Mouse (Mus musculus): ENCODE data around the gene Myo6. TPM values are rescaled to one million over a fixed set of nuclear protein-coding genes. Genes with fewer than 3 reads are reported as not detected.

The Myo6 gene
- total RNA-seq, 2 experiments from 2014 or later, result 0.72 to 4.9 TPM

DNA sequence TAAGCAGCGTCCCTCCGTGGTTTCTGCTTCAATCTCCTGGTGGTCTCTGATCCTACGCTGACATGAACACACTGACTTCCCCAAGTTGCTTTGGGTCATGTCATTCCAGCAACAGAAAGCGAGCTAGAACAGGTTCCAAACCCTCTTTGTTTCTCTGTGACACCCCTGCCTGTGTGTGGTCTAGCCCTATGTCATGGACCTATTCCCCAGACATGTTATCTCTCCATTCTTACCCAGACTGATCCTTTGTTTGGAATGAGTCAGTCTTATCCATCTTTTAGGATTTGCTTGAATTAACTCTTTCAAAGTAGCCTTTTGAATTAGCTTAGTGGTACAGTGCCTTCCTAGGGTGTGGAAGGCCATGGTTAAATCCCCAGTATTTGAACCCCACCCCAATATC, 14.9 kb downstream of the Myo6 start:
- ATAC-seq (replicated peaks; ENCODE audit: low FRiP score, low TSS enrichment, poor library complexity, severe bottlenecking), result no peak

DNA sequence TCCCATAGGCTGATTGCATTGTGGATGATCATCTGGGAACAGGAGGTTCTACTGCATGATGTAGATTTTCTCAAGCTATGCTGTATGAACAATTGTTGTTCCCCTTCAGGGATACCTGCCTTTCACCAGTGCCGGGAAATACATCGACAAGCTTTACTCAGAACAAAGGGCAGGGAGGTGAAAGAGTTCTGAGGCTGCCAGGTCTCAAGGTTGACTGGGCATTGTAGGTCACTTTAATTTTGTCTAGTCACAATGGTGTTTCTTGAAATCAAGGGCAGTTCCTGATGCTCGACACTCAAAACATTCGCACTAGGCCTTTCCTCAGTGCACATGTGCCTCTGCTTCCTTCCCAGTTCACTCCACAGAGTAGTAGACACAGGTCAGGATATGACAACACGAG, 15.9 kb downstream of the Myo6 start:
- ATAC-seq (replicated peaks; ENCODE audit: low FRiP score, low TSS enrichment, poor library complexity, severe bottlenecking), result no peak

DNA sequence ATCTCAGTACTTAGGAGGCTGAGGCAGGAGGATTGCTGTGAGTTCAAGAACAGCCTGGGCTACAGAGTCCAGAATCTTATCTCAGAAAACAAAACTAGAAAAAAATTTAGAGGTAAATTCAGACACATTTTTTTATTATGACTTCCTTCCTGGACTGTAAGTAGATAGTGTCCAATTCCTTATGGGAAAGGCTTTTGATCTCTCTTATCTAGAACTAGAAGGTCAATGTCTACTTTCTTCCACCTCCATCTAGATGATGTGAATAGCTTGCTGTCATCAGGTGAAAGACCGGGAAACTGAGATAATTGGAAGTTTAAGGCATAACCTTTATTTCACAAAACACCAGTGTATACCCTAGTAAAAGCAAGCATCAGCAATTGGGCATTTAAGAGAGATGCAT, 16.9 kb downstream of the Myo6 start:
- ATAC-seq (replicated peaks; ENCODE audit: low FRiP score, low TSS enrichment, poor library complexity, severe bottlenecking), result no peak

DNA sequence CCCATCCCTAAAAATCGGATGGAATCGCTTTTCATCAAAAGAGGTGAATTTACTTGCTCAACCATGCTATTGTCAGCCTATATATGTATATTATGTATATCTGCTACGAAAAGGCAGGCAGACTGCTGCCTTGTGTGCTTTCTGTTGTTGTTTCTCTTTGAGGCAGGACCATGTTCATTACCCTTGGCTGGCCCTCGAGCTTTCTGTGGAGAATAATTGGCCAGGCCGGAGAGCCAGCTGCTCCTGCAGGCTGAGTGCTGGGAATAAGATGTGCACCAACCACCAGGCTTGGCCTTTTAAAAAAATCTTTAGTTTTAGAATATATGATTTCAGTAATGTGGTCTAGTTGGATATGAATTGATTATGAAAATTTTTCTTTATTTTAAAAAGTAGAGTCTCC, 19.3 kb downstream of the Myo6 start:
- no peak for ATAC-seq (replicated peaks; ENCODE audit: low FRiP score, low TSS enrichment, poor library complexity, severe bottlenecking)

DNA sequence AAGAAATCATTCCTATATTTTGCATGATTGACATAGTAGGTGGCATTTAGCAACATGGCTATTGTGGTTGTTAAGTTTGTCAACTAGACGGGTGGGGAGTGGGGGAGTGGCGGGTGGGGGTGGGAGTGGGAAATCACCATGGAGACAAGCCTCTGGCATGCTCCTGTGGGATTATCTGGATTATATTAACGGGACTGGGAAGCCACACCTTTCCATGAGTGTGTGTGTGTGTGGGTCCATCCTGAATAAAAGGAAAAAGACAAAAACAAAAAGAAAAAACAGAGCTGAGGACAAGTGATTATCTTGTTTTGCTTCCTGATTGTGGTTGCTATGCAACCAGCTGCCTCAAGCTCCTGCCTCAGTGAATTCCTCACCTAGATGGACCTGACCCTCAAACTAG, 20.9 kb downstream of the Myo6 start:
- no peak for ATAC-seq (replicated peaks; ENCODE audit: low FRiP score, low TSS enrichment, poor library complexity, severe bottlenecking)

DNA sequence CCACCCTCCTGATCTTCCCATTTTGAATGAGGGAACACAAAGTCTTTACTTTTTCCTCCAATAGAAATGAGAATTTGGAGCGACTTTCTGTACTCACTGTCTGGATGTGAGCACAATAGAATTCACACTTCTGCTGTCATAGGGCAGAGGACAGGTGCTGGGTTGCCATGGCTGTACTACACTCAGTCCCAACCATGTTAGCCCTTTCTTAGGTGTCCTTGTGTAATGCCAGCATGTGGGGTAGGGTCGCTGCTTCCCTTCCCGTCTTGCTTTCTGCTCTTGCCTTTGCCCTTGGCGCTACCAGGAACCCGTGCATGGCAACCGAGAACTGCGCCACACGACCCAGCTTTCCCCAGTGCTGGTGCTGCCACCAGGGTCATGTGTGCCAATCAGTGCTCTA, 21.9 kb downstream of the Myo6 start:
- no peak for ATAC-seq (replicated peaks; ENCODE audit: low FRiP score, low TSS enrichment, poor library complexity, severe bottlenecking)

DNA sequence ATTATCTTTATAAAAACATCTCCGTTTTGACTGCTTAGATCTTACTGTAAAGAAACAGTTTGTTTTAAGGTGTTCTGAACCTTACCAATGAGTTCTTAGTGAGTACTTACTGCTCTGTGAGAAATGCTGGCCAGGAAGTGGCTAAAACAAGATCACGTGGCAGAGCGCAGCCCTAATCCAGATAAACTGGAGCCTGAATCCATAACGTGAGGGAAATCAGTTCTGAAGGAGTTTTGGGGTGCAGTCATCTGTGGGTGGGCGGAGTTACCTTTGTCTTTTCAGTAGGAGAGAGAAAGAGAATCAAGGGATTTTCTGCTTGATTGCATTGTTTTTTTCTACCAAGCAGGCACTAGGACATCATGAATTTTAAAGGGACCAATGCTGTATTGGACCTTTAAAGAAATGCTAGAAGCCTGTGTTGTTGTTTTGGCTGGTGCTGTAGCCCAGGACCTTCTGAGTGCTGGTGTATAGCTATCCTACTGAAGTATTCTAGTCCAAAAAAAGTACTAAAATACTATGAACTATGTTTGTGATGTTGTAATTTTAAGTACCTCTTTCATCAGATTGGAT, 23.6 kb downstream of the Myo6 start:
- no peak for ATAC-seq (replicated peaks; ENCODE audit: low FRiP score, low TSS enrichment, poor library complexity, severe bottlenecking)

DNA sequence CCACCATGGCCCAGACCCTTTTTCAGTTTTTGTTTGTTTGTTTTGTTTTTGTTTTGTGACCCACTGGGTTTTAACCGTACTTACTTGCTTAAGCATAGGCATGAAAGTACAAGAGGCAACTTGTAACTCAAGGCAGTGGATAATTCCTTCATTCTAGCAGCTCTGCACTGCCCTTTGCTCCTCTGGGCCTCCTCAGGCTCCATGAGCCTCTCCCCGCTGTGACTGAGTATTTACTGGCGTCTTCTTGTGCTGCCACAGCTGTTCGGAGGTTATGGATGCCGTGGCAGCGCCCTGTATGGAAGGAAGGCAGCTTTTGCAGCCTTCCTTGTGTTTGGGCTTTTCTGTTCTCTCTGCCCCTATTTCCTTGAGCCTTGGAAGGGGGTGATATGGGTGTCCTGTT, 26.4 kb downstream of the Myo6 start:
- no peak for ATAC-seq (replicated peaks; ENCODE audit: low FRiP score, low TSS enrichment, poor library complexity, severe bottlenecking)

DNA sequence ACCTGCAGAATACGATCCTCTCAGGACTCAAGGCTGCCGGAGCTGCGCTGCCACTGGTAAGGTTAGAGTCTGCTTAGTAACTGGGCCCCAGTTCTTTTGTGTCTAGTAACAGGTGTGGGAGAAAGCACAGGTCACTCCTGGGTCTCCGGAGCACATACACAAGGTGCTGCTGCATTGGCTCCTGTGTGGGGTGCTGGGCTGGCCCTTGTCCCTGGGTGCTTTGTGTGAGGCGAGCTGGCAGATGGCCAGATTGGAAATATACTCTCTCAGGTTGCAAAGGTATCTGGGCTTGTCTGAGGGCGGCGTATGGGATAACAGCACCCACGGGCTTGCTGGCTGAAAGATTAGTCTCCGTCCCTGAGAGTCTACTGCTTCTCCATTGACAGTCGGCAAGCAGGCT, 27.5 kb downstream of the Myo6 start:
- ATAC-seq (replicated peaks; ENCODE audit: low FRiP score, low TSS enrichment, poor library complexity, severe bottlenecking), result no peak

DNA sequence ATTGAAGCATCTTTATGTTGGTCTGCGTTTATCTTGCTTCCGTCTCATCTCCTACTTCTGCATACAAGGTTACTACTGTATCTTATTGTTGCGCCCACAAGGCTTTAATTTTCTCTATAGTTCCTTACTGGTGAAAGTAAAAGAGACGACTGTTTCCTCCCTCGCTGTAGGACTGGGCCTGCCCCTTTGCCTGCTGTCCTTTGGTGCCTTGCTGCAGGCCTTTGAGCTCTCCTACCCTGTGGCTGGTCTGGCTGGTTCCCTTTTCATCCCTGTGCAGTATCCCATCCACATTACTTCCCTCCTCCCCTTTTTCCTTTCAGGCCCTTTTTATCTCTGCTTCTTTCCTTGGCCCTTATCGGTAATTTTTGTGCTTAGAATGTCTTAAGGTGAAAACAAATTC, 29.6 kb downstream of the Myo6 start:
- ATAC-seq (replicated peaks; ENCODE audit: low FRiP score, low TSS enrichment, poor library complexity, severe bottlenecking), result no peak

DNA sequence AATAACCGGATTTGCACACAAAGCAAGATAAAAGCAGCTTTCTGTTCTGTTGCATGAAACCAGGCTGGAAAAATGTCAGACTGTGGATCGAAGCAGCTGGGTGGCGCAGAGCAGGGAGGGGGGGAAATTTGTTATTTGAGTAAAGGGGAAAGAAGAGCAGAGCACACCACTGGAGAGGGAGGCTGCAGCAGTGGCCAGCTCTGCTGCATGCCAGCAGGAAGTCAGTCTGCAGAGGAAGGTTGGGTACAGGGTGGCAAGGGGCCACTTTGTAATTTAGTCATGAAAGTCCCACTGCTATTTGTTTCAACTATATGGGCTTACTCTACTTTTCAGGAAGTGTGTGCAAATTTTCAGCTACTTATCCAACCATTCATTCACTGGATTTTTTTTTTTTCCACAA, 31.3 kb downstream of the Myo6 start:
- ATAC-seq (replicated peaks; ENCODE audit: low FRiP score, low TSS enrichment, poor library complexity, severe bottlenecking), result no peak

DNA sequence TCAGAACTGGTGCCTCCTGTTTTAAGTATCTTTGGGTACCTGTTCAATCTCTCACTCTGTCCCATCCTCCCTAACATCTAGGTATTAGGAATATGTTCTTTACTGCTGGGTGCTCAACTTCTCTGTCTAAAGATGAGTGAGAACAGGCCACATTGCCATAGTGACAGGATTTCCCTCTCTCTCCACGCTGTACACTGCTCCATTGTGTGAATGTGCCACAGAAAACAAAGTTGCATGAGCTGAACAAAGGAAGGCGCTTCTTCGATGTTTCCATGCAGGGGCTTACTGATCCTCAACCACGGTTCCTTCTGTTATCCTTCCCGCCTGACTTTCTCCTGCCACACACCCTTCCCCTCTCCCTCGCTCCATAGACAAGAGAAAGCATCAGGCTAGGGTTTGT, 32.4 kb downstream of the Myo6 start:
- ATAC-seq (replicated peaks; ENCODE audit: low FRiP score, low TSS enrichment, poor library complexity, severe bottlenecking), result no peak

DNA sequence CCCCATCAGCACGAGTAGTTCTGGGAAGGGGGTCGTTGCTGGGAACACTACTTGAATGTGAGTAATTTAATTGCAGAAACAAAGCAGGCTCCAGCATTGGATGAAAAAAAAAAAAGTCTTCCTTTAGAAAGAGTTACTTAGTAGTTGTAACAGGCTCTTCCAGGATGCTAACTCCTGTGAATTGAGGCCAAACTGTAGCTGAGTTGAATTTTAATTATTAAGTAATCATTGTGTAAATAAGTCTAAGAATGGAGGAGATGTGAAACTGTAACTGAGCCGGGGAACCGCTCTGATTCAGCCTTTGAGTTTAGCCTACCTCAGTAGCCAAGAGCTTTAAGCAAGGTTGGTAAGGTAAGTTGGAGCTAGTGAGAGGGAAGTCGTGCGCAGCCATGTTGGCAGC, 36.0 kb downstream of the Myo6 start:
- no peak for ATAC-seq (replicated peaks; ENCODE audit: low FRiP score, low TSS enrichment, poor library complexity, severe bottlenecking)

DNA sequence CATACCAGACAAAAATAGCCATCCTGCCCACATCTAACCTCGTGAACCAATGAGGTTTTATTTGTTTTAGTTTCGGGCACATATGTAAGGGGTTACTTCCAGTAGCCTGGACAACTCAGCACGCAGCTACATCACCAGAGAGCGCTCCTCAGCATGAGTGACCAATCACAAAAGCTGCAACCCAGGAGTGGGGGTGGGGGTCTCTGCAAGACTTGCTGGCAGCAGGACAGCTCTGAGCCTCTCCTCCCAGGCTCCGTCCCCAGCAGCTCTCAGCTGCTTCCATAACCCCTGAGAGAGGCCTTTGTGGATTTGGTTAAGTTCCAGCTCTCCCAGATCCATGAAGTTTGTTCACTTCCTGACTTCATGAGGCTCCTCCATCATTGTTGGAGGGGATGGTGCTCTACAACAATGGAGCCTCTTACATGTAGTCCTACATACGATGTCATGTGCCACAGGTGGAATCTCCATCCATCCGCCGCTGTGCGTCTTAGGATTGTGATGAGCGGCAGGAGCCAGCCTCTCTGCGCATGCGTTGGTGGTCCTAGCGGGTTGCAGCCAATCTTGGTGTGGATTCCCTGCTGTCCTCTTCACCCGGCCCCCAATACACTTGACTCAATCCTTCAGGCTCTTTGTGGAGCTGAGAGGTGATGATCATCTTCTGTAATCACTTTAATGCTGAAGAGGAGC, 37.7 kb downstream of the Myo6 start:
- ATAC-seq (replicated peaks; ENCODE audit: low FRiP score, low TSS enrichment, poor library complexity, severe bottlenecking), result no peak

DNA sequence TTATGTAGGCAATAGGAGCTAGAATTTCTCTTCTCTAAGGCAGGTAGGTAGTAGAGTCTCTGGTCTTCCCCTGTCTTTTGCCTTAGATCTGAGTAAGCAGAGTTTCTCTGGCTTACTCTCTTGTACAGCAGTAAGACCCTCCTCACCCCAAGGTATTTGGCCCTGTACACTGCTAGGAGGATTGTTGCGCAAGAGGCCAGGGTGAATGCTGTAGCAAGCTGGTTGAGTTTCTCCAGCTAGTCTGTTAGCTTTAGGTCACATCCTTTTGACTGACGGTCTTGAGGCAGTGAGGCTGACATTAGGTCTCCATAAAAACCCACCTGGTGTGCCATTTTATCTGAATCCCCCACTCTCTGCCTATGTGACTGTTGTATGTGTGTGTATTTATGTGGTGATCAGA, 43.9 kb downstream of the Myo6 start:
- ATAC-seq (replicated peaks; ENCODE audit: low FRiP score, low TSS enrichment, poor library complexity, severe bottlenecking), result no peak

DNA sequence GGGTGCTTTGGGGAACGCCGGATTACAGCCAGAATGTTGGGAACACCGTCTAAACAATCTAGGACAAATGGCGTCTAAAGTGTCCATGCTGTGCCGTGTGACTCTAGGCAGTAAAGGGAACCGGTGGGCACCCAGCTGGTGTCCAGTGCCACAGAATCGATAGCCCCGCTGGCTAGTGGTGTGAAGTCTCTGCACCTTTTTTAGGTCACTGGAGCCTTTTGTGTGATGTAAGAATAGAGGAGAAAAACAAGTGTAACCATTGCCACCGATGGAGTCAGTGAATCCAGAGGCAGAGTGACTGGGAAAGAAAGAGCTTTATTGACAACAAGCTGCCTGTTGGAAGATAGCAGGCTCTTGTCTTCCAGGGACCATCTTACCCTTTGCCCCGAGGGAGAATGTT, 44.6 kb downstream of the Myo6 start:
- ATAC-seq (replicated peaks; ENCODE audit: low FRiP score, low TSS enrichment, poor library complexity, severe bottlenecking), result no peak

DNA sequence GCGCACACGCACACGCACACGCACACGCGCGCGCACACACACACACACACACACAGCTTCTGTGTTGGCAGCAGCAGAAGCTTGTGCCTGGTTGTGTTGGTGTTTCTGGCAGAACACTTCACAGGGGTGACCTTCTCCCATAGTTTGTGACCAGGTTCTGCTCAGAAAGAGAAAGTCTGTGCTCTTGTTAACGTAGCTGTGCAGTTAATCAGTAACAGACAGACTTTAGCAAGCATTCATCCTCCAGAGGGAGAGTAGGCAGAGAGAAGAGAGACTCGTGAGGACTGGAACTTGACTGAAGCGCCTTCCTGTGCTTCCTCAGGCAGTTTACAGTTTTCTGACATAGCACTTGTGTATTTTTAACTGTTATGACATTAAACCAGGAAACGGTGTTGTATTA, 45.3 kb downstream of the Myo6 start:
- no peak for ATAC-seq (replicated peaks; ENCODE audit: low FRiP score, low TSS enrichment, poor library complexity, severe bottlenecking)

DNA sequence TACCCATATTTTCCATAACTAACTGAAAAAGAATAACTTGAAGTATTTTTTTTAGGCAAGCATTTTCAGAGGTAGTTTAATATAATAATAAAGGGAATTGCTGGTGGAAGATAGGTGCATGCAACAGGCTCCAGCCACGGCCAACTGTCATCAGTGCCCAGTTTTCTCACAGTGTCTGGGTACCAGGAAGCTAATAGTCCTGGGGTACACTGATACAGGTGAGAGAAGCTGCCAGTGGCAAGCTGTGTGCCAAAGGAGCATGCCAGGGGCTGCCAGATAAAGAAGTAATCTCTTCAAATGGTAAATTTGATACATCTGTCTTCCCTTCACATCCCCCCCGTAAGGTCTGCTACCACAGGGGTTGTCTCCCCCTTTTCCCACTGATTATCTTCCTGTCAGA, 48.6 kb downstream of the Myo6 start:
- peak; percentile 77 for ATAC-seq (replicated peaks; ENCODE audit: low FRiP score, low TSS enrichment, poor library complexity, severe bottlenecking)

DNA sequence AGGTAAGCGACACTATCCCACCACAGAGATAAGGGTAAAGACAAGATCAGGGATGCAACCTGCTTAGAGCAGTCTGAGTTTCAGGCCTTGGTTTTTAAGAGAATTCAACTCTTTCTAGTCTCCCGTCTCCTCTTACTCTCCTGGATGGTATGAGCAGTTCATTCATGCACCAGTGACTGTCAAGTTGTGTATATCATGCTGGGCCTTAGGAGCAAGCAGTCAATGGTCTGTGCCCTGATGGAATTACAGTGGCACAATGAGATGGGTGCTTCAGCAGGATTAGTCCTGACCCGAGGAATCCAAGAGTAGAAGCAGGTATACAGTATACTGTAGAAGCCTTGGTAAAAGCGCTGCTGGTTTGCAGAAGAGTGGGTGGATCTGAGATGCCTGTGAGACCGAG, 50.7 kb downstream of the Myo6 start:
- no peak for ATAC-seq (replicated peaks; ENCODE audit: low FRiP score, low TSS enrichment, poor library complexity, severe bottlenecking)

DNA sequence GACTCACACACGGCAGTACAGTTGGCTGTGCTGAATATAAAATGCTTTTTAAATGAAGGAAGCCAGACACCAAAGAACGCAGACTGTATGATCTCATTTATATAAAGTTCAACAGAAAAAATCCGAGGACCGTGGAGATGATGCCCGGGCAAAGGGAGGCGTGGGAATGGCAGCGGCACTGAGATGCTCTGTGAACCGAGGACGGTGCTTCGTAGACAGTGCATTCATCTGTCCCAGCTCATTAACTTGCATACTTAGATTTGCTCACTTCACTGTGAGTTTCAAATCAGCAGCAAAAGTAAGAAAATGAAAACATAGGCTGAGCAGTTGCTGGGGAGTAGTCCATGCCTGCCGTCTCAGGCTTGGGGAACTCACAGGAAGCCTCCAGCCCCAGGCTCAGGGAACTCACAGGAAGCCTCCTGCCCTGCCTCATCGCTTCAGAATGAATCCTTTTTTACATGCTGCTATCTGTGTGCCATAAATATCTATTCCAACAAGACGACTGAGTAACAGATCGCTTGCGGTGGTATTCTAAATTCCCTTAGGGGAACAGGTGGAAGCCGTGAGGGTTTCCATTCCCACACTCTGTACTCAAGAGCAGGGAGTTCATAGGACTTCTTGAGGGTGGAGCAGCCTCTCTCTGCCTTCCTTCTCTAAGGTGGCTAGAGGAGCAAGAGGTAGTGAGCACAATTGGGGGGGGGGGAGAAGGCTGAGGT, 52.1 kb downstream of the Myo6 start:
- no peak for ATAC-seq (replicated peaks; ENCODE audit: low FRiP score, low TSS enrichment, poor library complexity, severe bottlenecking)

DNA sequence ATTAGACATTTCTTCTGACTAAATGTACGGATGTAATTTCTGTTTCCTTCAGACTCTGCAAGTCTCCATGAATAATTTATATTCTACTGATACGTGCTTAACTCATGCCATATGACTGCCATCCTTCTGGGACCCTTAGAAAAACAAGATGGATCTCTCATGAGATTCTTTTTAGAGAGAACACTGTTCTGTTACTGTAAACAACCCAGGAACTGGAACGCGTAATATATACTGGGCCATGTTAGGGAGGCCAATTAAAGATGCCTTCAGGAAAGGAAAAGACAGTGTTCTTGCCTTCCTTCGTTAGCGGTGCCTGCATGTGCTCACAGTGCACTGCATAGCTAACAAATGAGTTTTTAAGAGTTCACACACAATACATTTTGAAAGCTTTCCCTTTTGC, 53.9 kb downstream of the Myo6 start:
- ATAC-seq (replicated peaks; ENCODE audit: low FRiP score, low TSS enrichment, poor library complexity, severe bottlenecking), result no peak
